Mouse (Mus musculus): ENCODE measurements around the gene Fgfr2.
"Not testable (repeated sequence)": the region's sequence is repeated elsewhere in the genome, so short reads cannot be mapped to it uniquely, and the experiment has no call there.

The Fgfr2 gene

DNA sequence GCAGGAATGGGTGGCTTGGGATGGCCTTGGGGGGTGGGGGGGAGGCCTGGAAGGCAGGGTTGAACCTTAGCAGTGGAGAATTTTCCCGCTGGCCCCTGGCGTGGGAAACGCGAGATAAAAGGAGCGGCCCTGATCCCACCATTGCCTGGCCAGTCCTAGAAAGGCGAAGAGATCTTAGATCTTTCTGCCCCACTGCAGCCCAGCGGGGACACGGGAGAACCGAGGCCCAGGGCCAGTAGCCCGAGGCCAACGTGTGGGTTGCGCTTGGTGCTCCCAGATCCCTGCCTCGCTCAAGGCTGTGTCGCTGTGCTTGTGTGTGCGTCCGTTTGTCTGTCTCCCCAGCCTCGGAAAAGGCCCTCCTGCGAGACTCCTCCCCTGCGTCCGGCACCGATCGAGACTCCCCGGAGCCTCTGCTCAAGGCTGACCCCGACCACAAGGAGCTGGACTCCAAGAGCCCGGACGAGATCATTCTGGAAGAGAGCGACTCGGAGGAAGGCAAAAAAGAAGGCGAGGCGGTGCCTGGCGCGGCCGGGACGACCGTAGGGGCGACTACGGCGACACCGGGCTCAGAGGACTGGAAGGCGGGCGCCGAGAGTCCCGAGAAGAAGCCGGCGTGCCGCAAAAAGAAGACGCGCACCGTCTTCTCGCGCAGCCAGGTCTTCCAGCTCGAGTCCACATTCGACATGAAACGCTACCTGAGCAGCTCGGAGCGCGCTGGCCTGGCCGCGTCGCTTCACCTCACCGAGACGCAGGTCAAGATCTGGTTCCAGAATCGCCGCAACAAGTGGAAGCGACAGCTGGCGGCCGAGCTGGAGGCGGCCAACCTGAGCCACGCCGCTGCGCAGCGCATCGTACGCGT is 1579.3 kb downstream of the Fgfr2 start:
- DNase-seq (ENCODE audit: low spot score): no peak

DNA sequence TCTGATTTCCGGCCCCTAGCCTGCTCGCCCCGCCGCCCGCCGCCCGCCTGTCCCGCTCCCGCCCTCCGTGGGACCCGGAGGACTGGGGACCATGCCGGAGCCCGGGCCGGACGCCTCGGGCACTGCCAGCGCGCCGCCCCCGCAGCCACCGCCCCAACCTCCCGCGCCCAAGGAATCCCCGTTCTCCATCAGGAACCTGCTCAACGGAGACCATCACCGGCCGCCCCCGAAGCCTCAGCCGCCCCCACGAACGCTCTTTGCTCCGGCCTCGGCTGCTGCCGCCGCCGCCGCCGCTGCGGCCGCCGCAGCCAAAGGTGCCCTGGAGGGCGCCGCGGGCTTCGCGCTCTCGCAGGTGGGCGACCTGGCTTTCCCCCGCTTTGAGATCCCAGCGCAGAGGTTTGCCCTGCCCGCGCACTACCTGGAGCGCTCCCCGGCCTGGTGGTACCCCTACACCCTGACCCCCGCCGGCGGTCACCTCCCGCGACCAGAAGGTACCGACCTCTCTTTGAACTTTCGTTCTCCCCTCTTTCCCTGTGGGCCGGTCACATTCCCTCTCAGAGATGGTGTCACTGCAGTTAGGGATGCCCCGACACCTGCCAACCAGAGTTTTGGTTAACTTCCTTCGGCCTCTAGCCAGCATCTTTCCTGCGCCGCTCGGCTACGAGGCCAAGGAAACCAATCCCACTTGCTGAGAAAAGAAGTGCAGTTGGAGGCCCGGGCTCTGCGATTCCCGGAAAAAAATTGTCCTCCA is 1580.1 kb downstream of the Fgfr2 start:
- DNase-seq (ENCODE audit: low spot score): no peak

DNA sequence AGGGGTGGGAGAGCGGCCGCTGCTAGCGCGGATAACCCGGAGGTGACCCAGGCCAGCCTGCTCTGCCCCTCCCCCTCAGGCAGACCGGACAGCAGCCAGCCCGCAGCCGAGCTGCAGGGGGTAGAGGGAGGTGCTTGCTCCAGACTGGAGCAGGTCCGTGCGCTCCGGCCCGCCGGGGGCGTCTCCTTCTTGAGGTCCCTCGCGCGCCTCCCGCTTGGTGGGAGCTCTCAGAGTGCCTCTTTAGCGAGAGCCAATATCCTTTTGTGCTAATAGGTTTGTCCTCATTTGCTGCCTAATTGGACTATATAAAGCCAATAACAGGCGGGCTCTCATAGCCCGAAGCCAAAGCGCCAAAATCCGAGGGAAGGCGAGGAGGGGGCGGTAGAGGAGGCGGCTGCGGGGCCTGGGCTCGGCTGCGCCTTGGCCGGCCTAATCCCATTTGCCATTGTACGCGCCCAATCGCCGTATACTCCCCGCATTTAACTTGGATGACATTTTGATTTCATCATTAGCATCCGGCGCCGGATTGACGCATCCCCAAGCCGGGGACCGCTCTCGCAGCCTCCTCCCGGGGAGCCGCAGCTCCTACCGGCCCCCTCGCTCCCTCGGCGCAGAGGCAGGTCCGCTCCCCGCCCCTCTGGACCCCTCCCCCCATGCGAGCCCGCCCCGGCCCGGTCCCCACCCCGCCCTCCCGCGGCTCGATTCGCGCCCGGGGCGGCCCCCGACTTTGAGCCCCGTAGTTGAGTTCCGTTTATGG is 1580.9 kb downstream of the Fgfr2 start, which contains the start of gene Hmx3:
TSS of gene Hmx3 (plus strand) at position 753 of the 757 bp plus-strand sequence.
- DNase-seq (ENCODE audit: low spot score): no peak

- no peak for DNase-seq (ENCODE audit: low spot score)
Observed at GRCm38 (mm10) chr7:131541184-131542114, 1581.7 kb downstream of the Fgfr2 start.

DNA sequence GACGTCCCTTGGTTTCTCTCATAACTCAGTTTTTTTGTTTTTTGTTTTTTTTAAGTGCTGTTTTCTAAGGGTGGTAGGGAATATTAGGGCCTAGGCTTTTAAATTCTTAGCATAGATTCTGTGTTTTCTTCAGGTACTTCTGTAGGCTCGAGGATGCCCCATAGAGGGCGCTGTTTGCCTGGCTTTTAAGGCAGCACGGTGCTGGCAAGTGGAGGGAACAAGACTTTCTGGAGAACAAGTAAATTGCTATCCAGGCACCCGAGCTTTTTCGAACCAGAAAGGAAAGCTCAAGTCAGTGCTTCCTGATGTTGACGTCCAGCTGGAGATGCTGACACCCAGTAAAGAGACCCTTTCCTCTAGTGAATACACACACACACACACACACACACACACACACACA is 1583.2 kb downstream of the Fgfr2 start:
- peak; percentile 79 for DNase-seq (ENCODE audit: low spot score)

GRCm38 (mm10) chr7:131503739-131504138 is 1619.4 kb downstream of the Fgfr2 start:
- no peak for DNase-seq (ENCODE audit: low spot score)

DNA sequence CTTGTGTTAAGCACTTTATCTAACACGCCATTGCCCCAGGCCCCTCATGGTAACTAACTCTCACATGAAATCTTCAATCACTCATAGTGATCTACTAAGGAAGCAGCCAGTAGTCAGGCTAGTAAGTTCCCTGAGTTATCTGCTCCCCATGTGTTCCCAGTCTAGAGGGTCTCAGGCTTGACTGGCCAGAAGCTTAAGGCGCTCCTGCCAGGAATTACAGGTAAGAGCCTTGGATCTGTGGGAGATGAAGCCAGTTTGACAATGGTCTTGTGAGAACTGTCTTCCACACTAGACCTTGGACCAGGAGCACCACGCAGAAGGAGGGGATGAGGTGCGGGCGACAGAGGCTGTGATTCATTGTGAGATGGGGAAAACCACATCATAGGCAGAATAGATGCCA is 1644.7 kb downstream of the Fgfr2 start:
- no peak for DNase-seq (ENCODE audit: low spot score)

- no peak for DNase-seq (ENCODE audit: low spot score)
Observed at GRCm38 (mm10) chr7:131477140-131477539, 1646.0 kb downstream of the Fgfr2 start.

GRCm38 (mm10) chr7:131471551-131471950 is 1651.6 kb downstream of the Fgfr2 start:
- DNase-seq (ENCODE audit: low spot score): no peak

DNA sequence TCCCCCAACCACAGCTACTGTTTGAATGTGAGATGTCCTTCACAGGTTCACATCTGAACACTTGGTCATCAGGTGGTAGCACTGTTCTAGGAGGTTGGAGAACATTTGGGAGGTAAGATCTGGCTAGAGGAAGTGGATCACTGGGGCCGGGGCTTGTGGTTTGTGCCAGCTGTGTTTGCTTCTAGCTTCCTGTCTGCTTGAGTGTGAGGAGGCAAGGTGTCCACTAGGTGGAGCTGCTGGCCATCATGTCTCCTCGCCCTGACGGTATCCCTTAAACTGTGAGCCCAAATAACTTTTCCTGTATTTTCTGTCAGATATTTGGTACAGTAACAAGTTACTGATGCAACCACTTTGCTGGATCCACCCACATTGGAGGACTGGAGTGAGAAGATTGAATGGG is 1653.6 kb downstream of the Fgfr2 start:
- DNase-seq (ENCODE audit: low spot score): no peak

DNA sequence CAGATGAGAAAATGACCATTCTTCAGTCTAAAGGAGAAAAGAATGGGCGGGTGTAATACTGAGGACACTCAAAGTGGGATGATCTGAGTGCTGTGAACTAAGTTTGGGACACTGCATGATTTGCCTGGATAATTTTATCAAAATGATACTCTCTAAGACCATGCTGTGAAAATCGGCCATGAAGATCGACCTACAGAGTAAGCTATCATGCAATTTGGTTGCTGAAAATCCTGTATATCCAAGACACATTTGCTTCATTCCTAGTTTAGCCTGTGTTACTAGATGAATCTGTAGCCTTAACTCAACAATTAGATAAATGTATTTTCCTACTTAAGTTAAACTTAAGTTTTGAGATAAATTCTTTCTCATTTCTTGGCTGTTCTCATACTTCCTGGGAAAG is 1655.8 kb downstream of the Fgfr2 start:
- no peak for DNase-seq (ENCODE audit: low spot score)

DNA sequence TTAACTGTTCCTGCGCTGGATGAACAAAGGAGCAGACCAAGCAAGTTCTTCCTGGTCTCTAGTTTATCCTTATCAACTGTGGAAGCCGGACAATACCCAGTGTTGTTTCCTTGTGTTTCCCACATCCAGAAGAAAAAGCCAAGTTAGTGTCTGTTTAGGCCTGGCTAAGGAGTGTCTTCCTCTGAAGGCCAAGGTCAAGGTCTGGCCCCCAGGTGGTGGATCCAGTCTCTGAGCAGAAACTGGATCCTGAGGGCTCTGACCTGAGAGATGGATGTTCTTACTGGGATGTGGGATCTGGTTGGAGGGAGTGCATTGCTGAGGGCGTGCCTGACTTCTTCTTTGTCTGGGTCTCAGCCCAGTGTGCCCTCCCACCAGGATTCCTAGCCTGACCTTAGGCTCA is 1657.4 kb downstream of the Fgfr2 start:
- DNase-seq (ENCODE audit: low spot score): no peak

DNA sequence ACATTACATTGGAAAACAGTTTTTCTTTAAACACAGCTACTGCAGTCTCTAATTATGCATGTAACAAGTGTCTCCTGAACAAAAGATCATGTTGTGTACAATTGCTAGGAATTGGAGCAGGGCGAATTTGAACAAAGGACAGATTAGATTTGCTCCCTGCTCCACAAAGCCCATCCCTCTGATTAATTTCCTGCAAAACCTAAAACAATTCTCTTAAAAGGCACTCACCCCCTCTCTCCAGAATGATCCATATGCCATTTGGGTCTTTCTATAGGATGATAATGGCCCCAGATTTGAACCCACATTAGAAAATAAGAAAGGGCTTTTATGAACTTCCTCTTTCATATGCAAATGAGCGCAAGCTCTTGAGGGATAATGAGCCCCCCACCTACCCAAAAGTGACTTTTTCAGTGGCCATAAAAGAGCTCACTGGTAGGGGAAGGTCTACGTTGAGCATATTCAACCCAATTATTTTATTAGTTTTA is 1658.0 kb downstream of the Fgfr2 start:
- DNase-seq (ENCODE audit: low spot score): no peak

GRCm38 (mm10) chr7:131456714-131457113 is 1666.4 kb downstream of the Fgfr2 start:
- no peak for DNase-seq (ENCODE audit: low spot score)

GRCm38 (mm10) chr7:131437051-131437450 is 1686.1 kb downstream of the Fgfr2 start:
- DNase-seq (ENCODE audit: low spot score): no peak

DNA sequence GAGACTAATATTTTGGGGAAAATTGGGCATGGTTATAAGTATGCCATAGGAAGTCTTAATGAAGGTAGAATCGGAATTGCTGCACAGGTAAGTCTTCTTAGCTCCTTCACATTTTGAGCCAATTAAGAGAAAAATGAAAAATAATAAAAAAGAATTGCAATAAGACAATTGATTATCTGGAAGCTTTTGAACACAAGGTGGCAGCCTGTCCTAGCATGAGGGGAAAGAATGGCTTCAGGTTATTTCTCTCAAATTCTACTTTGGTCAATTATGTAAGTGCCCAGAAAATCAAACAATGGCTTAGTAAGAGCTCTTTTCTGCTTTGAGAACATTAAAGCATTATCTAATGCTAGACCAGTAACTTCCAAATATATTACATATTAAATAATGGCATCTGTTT is 1688.9 kb downstream of the Fgfr2 start:
- DNase-seq (ENCODE audit: low spot score): no peak

DNA sequence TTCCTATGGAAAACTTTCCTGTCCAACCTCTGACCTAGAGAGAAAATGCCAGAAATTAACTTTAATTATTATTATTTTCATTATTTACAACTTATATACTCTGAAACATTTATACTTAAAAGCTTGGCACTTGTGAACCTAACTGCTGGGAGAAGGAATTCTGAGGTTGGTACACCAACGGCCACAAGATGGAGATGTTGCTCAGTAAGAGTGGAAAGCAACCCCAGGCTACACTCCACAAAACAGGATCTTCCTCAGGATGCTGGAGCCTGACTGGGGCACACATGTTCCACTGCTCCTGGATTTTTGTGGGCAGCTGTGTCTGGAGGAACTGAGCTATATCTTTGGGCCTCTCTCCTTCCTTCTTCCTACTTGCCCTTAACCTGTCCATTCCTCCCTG is 1690.9 kb downstream of the Fgfr2 start:
- DNase-seq (ENCODE audit: low spot score): no peak

DNA sequence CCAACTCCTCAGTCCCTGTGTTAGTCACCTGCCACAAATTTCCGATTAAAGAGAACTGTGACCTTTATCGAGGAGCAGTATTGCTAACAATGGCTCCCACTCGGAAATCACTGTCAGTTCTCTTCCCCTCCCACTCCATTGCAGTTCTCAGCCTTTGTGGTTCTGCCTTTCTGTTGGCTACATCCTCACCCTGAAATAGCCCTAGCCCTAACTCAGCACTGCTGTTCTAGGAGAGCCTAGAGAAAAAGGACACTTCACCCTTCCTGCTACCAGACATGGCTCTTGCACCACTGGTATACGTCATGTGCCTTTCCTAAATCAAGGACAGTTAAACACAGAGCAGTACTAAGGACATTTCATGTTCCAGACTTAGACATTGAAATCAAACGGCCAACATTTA is 1695.8 kb downstream of the Fgfr2 start:
- DNase-seq (ENCODE audit: low spot score): no peak

DNA sequence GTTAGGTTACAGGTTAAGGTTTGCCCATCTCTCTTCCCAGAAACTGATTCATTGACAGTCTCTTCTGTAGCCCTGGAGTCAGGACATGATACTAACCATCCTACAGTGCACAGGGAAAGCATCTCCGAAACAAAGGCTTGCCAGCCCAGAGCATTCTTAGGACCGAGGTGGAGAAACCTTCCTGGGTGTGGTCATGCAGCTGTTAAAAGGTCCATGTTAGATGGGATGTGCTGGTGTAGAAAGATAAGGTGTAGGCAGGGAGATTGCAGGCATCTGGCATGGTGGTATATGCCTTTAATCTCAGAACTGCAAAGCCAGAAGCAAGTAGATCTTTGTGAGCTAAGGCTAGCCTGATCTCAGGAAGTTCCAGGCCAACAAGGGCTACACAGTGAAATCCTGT is 1698.2 kb downstream of the Fgfr2 start:
- no peak for DNase-seq (ENCODE audit: low spot score)

- no peak for DNase-seq (ENCODE audit: low spot score)
Observed at GRCm38 (mm10) chr7:131417605-131418004, 1705.5 kb downstream of the Fgfr2 start.

DNA sequence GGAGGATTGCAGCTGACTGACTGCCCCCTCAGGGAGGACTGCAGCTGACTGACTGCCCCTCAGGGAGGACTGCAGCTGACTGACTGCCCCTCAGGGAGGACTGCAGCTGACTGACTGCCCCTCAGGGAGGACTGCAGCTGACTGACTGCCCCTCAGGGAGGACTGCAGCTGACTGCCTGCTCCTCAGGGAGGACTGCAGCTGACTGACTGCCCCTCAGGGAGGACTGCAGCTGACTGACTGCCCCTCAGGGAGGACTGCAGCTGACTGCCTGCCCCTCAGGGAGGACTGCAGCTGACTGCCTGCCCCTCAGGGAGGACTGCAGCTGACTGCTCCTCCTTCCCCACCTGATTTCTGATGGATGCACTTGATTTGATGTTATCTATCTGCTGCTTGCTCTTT is 1706.4 kb downstream of the Fgfr2 start:
- not testable (repeated sequence) for DNase-seq (ENCODE audit: low spot score)

Data from ovary, postnatal 14 days (tissue).